Mouse (Mus musculus): ENCODE measurements around the gene Uhrf1bp1l.

GRCm38 (mm10) chr10:89819146-89819545 lies 74.4 kb downstream of the Uhrf1bp1l start:
- TF ChIP-seq CTCF (IDR thresholded peaks at IDR 0.05; ENCODE audit: extremely low read depth, insufficient read depth, insufficient read length, insufficient replicate concordance) = no peak
- no peak for TF ChIP-seq POLR2A (IDR thresholded peaks at IDR 0.05; ENCODE audit: low read depth, low read length)
